Comparison of ENCODE assay signal across 18 mouse cellular contexts in the genomic region with DNA sequence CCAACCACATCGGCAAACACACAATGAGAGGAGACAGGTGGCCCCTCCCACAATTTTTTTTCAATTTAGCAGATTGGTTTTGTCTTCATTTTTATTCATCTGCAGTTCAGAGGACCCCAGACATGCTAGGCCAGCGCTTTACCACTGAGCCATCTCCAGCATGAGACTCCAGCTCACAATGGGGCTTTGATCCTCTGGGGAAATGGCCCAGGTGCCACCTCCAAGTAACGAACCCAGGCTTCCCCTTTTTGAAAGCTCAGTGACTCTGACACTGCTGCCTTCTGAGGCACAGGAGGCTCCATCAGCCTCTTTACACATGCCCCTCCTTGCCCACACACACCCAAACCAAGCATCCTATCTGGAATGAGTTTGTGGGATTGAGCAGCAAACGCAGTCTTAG. TPM values are rescaled to one million over a fixed set of nuclear protein-coding genes. Genes with fewer than 3 reads are reported as not detected.
DNase-seq lines count a peak whose midpoint lies in the region; ATAC-seq and TF ChIP-seq lines count a peak whose summit lies in the region.
"Had no signal": no experiment of that assay in that cellular context is flagged by ENCODE, and none has a peak within 500 bp of the region (broad histone marks: within the 10 kb centered on the region; RNA-seq: fewer than 3 reads in every experiment).

No protein-coding gene starts in this region.

- WGBS in liver, postnatal 0 days (ENCODE audit: insufficient replicate concordance) = 37% methylated on average over 4 of the region's 4 CpGs
- 66% methylated on average over 4 of the region's 4 CpGs for WGBS in liver, embryonic 11.5 days

- H3K9me3 ChIP-seq in liver, postnatal 0 days (ENCODE audit: low read length) = no peaks in the 10 kb centered on the region
- peaks cover 3% of the 10 kb centered on the region; the same call in 1 of the 2 replicates for H3K9me3 ChIP-seq in liver, embryonic 11.5 days (ENCODE audit: control insufficient read depth, low read length)
- H3K9me3 ChIP-seq: embryonic facial prominence, embryonic 13.5 days; hindbrain, embryonic 12.5 days had no signal

- H3K27me3 ChIP-seq in liver, postnatal 0 days (ENCODE audit: insufficient read depth, low read length) = no peaks in the 10 kb centered on the region
- H3K27me3 ChIP-seq in liver, embryonic 11.5 days (replicated peaks; ENCODE audit: control insufficient read depth, insufficient read depth, low read length) = no peaks in the 10 kb centered on the region
- no peaks in the 10 kb centered on the region for H3K27me3 ChIP-seq in splenic B cell, adult 2 months (ENCODE audit: control insufficient read depth, insufficient read depth, low read length, poor library complexity, severe bottlenecking)

- no peak overlapping the region for H3K4me3 ChIP-seq in liver, postnatal 0 days (ENCODE audit: low read depth, low read length)
- H3K4me3 ChIP-seq in liver, embryonic 11.5 days (ENCODE audit: low read depth, low read length) = no peak overlapping the region
- H3K4me3 ChIP-seq: embryonic facial prominence, embryonic 13.5 days; hindbrain, embryonic 12.5 days had no signal

- ATAC-seq in liver, postnatal 0 days = no peak
- ATAC-seq in liver, embryonic 11.5 days (replicated peaks; ENCODE audit: low FRiP score) = no peak
- ATAC-seq in hematopoietic stem cell, adult 5-6 weeks (replicated peaks in 1 of 2; ENCODE audit: insufficient read depth in 1 of 2, low FRiP score in 2 of 2, low TSS enrichment in 1 of 2, low read depth in 1 of 2, poor library complexity in 2 of 2, severe bottlenecking in 2 of 2) = peak; percentile 25 to 40; a peak in 3 of 4 replicates
- ATAC-seq: forebrain, postnatal 0 days; midbrain, embryonic 16.5 days had no signal

- TF ChIP-seq CTCF in liver, postnatal 0 days (IDR thresholded peaks at IDR 0.05; ENCODE audit: low read depth) = no peak

- TF ChIP-seq EP300 in liver, postnatal 0 days (IDR thresholded peaks at IDR 0.05; ENCODE audit: low read depth) = no peak

- no peak overlapping the region for H3K4me2 ChIP-seq in liver, postnatal 0 days (ENCODE audit: low read depth, low read length)
- H3K4me2 ChIP-seq in liver, embryonic 11.5 days = no peak overlapping the region
- H3K4me2 ChIP-seq: embryonic facial prominence, embryonic 13.5 days; hindbrain, embryonic 12.5 days; lung, embryonic 14.5 days had no signal

- H3K4me1 ChIP-seq in liver, postnatal 0 days (ENCODE audit: insufficient read depth) = peaks cover 31% of the 10 kb centered on the region
- H3K4me1 ChIP-seq in liver, embryonic 11.5 days (replicated peaks; ENCODE audit: control insufficient read depth, insufficient read depth, low read length) = peaks cover 31% of the 10 kb centered on the region
- H3K4me1 ChIP-seq: hindbrain, embryonic 12.5 days had no signal

- peak overlapping the region; percentile 80 for H3K27ac ChIP-seq in liver, postnatal 0 days (ENCODE audit: low read depth)
- H3K27ac ChIP-seq in liver, embryonic 11.5 days (ENCODE audit: low read depth, low read length) = no peak overlapping the region
- H3K27ac ChIP-seq: embryonic facial prominence, embryonic 13.5 days; hindbrain, embryonic 12.5 days; macrophage had no signal

- intact Hi-C loops in left cerebral cortex, postnatal 36 days (cut with DNase I) = no loop called here

- DNase-seq in liver, postnatal 0 days = peak; percentile 41
- DNase-seq in liver, embryonic 11.5 days (ENCODE audit: low spot score) = no peak
- peak; percentile 85 for DNase-seq in splenic B cell, adult 2 months (ENCODE audit: low read depth, low spot score)
- DNase-seq in thymus, postnatal 4 days = peak; percentile 58
- no peak for DNase-seq in layer of hippocampus, adult 9-11 months
- no peak for DNase-seq in right cerebral cortex, postnatal 4 days
- no peak for DNase-seq in left cerebral cortex, postnatal 36 days (ENCODE audit: low spot score in 2 of 2)
- DNase-seq: adrenal gland, adult 2 months; cerebellum, adult 11-12 months; forebrain, postnatal 0 days; heart, adult 18-20 months; liver; lung, embryonic 14.5 days had no signal

- H3K36me3 ChIP-seq in liver, postnatal 0 days (replicated peaks; ENCODE audit: insufficient read depth, low read length) = no peaks in the 10 kb centered on the region
- no peaks in the 10 kb centered on the region for H3K36me3 ChIP-seq in liver, embryonic 11.5 days (ENCODE audit: control insufficient read depth, insufficient read depth, low read length)
- H3K36me3 ChIP-seq in splenic B cell, adult 2 months (ENCODE audit: control insufficient read depth, insufficient read depth, low read length, poor library complexity, severe bottlenecking) = no peaks in the 10 kb centered on the region
- H3K36me3 ChIP-seq: embryonic facial prominence, embryonic 13.5 days; hindbrain, embryonic 12.5 days had no signal

- no peak overlapping the region for H3K9ac ChIP-seq in liver, postnatal 0 days (replicated peaks)
- no peak overlapping the region for H3K9ac ChIP-seq in liver, embryonic 11.5 days (ENCODE audit: low read depth, low read length)
- H3K9ac ChIP-seq: embryonic facial prominence, embryonic 13.5 days; forebrain, postnatal 0 days; hindbrain, embryonic 12.5 days; lung, embryonic 14.5 days had no signal

RNA-seq across cellular contexts. Expression of a gene that starts 5.7 kb away (rescaled TPM):
- polyA plus RNA-seq in liver, postnatal 0 days (2015; fragmentation: Nextera tagmentation; extraction: Ambion mirVana) = 7.2 and 7.4 TPM in 2 replicates
- polyA plus RNA-seq in liver, embryonic 11.5 days (2014; fragmentation: Nextera tagmentation; extraction: Ambion mirVana) = 15.8 and 20.8 TPM in 2 replicates
- 130 and 131 TPM in 2 replicates for total RNA-seq in hematopoietic stem cell, adult 5-6 weeks (2017)
- 1 to 10 TPM; 9.1 to 9.3 TPM for total RNA-seq in left cerebral cortex, postnatal 36 days (2021)

Comparison
In these comparisons a context has a peak if more than half of its experiments do, and no peak if none do; other contexts are left out.
1. DNase-seq: peak in liver, postnatal 0 days (single experiment), splenic B cell, adult 2 months (single experiment) and thymus, postnatal 4 days (single experiment); none in liver, embryonic 11.5 days (single experiment), layer of hippocampus, adult 9-11 months (single experiment), right cerebral cortex, postnatal 4 days (single experiment) and left cerebral cortex, postnatal 36 days (0 of 2).
2. ATAC-seq: peak in hematopoietic stem cell, adult 5-6 weeks (2 of 2); none in liver, postnatal 0 days (single experiment) and liver, embryonic 11.5 days (single experiment).
3. RNA of a gene that starts 5.7 kb away (total RNA-seq): 130 to 131 TPM in hematopoietic stem cell, adult 5-6 weeks; 9.1 to 9.3 TPM in left cerebral cortex, postnatal 36 days; every median in the first group is over 10 times any median in the second.